Mouse (Mus musculus) ES-E14 (cell line): ENCODE measurements around the gene Bms1. TPM values are rescaled to one million over a fixed set of nuclear protein-coding genes. Genes with fewer than 3 reads are reported as not detected.

Source experiments
- DNase-seq: peaks from one replicate; pipeline ENCODE4 v3.0.0-alpha.2; 2013; ENCODE audit warnings: low read depth, low spot score
- H3K27ac ChIP-seq: 2 replicates; pipeline ENCODE4 v1.5.1; 2012; ENCODE audit warnings: low read depth, mild to moderate bottlenecking, low read length, moderate library complexity, mixed read lengths; ENCODE audit not compliant: poor library complexity, insufficient read depth, severe bottlenecking
- H3K36me3 ChIP-seq: 2 replicates; pipeline ENCODE4 v1.6.1; 2012; ENCODE audit warnings: mild to moderate bottlenecking, low read length, moderate library complexity, mixed read lengths; ENCODE audit not compliant: control insufficient read depth, poor library complexity, insufficient read depth, severe bottlenecking
- H3K4me1 ChIP-seq, 2 experiments: fragments of 150-350 bp in 1 of 2; sonication (generic) in 1 of 2; 2 replicates each; pipeline ENCODE4 v1.6.1; 2012; ENCODE audit warnings: low read length in 2 of 2, mild to moderate bottlenecking in 1 of 2, mixed read lengths in 1 of 2; ENCODE audit not compliant: control insufficient read depth in 2 of 2, insufficient read depth in 2 of 2, poor library complexity in 1 of 2
- H3K4me3 ChIP-seq, 2 experiments: fragments of 150-350 bp in 1 of 2; sonication (generic) in 1 of 2; 2 replicates each; pipeline ENCODE4 v1.5.1; 2012; ENCODE audit warnings: low read length in 2 of 2, low read depth in 1 of 2, mild to moderate bottlenecking in 1 of 2, mixed read lengths in 1 of 2; ENCODE audit not compliant: insufficient read depth in 1 of 2, poor library complexity in 1 of 2, severe bottlenecking in 1 of 2
- H3K9ac ChIP-seq: 2 replicates; pipeline ENCODE4 v1.6.1; 2012; ENCODE audit warnings: low read depth, mild to moderate bottlenecking, low read length, mixed read lengths; ENCODE audit not compliant: poor library complexity, insufficient read depth, severe bottlenecking
- H3K9me3 ChIP-seq: fragments of 150-350 bp; sonication (generic); 2 replicates; pipeline ENCODE4 v1.6.1; 2012; ENCODE audit warnings: low read depth, mild to moderate bottlenecking, low read length; ENCODE audit not compliant: control insufficient read depth, insufficient read depth
- CHD2 ChIP-seq: IDR thresholded peaks from 2 replicates; pipeline ENCODE4 v1.6.1; 2014; ENCODE audit warnings: mild to moderate bottlenecking, low read depth, low read length, inconsistent platforms
- HCFC1 ChIP-seq: IDR thresholded peaks from 2 replicates; pipeline ENCODE4 v1.6.1; 2012; ENCODE audit warnings: low read length, inconsistent platforms, borderline replicate concordance; ENCODE audit not compliant: insufficient read depth
- MAFK ChIP-seq: IDR thresholded peaks from 2 replicates; pipeline ENCODE4 v1.6.1; 2014; ENCODE audit warnings: mild to moderate bottlenecking, low read depth, low read length, inconsistent platforms; ENCODE audit not compliant: insufficient read depth
- ZC3H11A ChIP-seq: IDR thresholded peaks from 2 replicates; pipeline ENCODE4 v1.6.1; 2012; ENCODE audit warnings: low read depth, mild to moderate bottlenecking, inconsistent platforms, low read length, borderline replicate concordance
- ZNF384 ChIP-seq: IDR thresholded peaks from 2 replicates; pipeline ENCODE4 v1.6.1; 2012; ENCODE audit warnings: low read depth, low read length, inconsistent platforms
- in situ Hi-C, 2 experiments: fragments of 600-800 bp; cut with MboI; formaldehyde crosslinking; loops; one replicate each; pipeline ENCODE4 v1.15.1; 2025; ENCODE audit warnings: low sequenced_read_pairs in 2 of 2, inconsistent platforms in 1 of 2; ENCODE audit not compliant: unreplicated experiment in 2 of 2
- total RNA-seq: library from RNA; depleted of rRNA; stranded (reverse); fragments of 300-350 nt; gene quantifications from 2 replicates; pipeline ENCODE4 v1.2.3, GENCODE M21; 2012

The Bms1 gene
- total RNA-seq, 1 experiment: 77.1 TPM

DNA sequence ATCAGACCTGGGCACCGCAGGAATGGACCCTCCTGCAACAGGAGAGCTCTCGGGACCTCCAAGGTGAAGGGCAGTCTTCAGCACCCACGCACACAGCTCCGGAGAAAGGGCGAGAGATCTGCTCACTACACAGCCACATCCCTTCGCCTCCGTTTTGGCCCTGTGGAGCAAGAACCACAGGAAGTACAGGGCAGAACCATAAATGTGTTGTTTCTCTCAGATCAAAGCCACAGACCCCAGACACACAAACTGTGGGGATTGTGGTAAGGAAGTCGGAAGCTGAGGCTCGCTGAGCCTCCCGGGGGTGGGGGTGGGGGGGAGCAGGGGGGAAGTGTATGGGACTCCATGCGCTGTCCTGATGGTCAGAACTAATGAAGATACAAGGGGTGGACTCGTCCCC, 68.9 kb downstream of the Bms1 start:
- H3K36me3 ChIP-seq: no peaks in the 10 kb centered on the region
- no peak for DNase-seq
- in situ Hi-C loops: loop anchor here in 1 of 2 experiments (25.0 kb wide), 1 partner anchor 163 kb away; the partner anchor contains the start of gene Ret
- no peak for TF ChIP-seq CHD2
- no peak for TF ChIP-seq MAFK
- TF ChIP-seq HCFC1: no peak
- no peak for TF ChIP-seq ZC3H11A
- TF ChIP-seq ZNF384: no peak
- H3K4me1 ChIP-seq: no peaks in the 10 kb centered on the region
- no peak overlapping the region for H3K27ac ChIP-seq
- no peak overlapping the region; a peak in 1 of 4 replicates for H3K4me3 ChIP-seq
- H3K9me3 ChIP-seq: no peaks in the 10 kb centered on the region
- no peak overlapping the region for H3K9ac ChIP-seq

DNA sequence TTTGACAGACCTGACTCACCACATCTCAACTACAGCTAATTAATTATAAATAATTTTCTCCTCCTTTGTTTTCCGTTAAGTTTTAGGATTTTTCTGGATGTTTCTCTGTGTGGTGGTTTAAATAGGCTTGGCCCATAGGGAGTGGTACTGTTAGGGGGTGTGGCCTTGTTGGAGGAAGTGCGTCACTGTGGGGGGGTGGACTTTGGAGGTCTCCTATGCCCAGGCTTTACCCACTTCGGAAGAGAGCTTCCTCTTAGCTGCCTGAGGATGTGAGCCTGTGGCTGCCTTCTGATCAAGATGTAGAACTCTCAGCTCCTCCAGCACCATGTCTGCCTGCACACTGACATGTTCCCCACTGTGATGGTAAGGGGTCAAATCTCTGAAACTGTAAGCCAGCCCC, 71.1 kb downstream of the Bms1 start:
- no peak for DNase-seq
- Histone ChIP-seq H3K9ac (no peak overlapping the region), H3K9me3 (no peaks in the 10 kb centered on the region), H3K4me3 (no peak overlapping the region), H3K27ac (no peak overlapping the region), H3K4me1 (no peaks in the 10 kb centered on the region), H3K36me3 (no peaks in the 10 kb centered on the region)
- in situ Hi-C loops: no loop called here
- TF ChIP-seq HCFC1 (no peak), ZC3H11A (no peak)

DNA sequence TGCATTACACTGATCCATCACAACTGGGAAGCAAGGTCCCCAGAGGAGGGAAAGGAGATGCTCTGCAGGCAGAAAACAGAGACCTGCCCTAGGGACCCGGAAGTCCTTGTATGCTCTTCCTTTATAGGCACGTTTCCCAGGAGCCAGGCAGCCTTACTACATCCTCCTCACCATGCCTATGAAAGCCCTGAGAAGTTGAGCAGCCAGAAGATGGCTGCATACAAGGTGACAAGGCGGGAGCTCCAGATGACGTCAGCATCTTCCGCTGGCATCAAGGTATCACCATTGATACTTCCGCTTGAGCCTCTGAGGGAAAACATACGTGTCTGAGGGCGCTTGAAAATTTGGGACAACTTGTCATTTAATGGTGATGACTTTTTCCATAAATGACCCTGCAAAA, 72.0 kb downstream of the Bms1 start:
- TF ChIP-seq ZNF384: no peak
- in situ Hi-C loops: no loop called here
- Histone ChIP-seq H3K4me1 (no peaks in the 10 kb centered on the region), H3K9ac (no peak overlapping the region), H3K4me3 (no peak overlapping the region), H3K27ac (no peak overlapping the region), H3K9me3 (no peaks in the 10 kb centered on the region), H3K36me3 (no peaks in the 10 kb centered on the region)
- no peak for DNase-seq

DNA sequence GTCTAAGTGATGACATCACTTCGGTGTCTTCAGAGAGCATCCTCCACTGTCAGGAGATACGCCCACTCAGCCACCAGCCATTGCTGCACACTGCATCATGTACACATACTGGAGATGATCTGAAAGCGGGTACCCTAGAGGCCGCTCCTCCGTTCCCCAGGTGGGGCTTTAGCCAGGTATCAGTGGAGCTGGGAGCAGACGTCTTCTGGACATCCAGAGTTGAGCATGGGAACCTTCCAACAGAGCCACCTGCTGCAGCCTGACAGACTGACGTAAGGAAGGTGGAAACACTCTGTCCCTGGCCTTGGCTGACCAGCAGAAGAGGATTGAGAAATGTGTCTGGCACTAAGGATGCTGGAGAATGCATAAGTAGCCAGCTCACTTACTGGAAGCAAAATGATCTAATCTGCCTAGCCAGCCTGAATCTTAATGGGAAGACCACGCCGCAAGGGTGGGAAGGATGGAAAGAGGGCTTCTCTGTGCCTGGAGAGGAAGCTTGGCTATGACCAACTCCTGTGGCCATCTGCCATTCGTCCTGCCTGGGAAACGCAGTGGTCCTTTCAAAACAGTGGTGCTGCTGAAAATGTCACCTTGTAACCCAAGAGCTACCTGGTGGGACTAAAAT, 77.3 kb downstream of the Bms1 start:
- no peak for DNase-seq
- in situ Hi-C loops: no loop called here
- Histone ChIP-seq H3K9me3 (no peaks in the 10 kb centered on the region), H3K4me1 (no peaks in the 10 kb centered on the region), H3K4me3 (no peak overlapping the region), H3K9ac (no peak overlapping the region), H3K27ac (no peak overlapping the region), H3K36me3 (no peaks in the 10 kb centered on the region)
- no peak for TF ChIP-seq HCFC1
- no peak for TF ChIP-seq MAFK
- TF ChIP-seq ZC3H11A: no peak
- TF ChIP-seq CHD2: no peak
- no peak for TF ChIP-seq ZNF384

DNA sequence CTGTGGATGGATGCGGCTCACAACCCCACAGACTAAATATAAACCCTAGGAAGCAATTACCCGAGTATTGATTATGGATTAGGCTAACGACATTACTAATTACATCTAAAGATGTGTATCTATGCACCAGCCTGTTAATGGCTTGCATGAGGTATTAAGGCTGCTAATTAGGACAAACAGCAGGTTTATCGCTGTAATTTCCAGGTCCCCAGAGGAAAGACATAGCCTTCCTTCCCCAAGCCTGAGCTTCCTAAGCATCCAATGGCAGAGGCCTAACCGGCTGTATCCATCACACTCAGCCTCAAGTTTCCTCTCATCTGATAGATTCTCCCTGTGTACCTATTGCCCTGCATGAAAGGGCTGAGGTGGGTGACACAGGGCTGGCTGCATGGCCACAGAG, 81.6 kb downstream of the Bms1 start:
- no peak for DNase-seq
- Histone ChIP-seq H3K36me3 (no peaks in the 10 kb centered on the region), H3K9me3 (no peaks in the 10 kb centered on the region), H3K4me3 (no peak overlapping the region), H3K27ac (no peak overlapping the region), H3K4me1 (no peaks in the 10 kb centered on the region), H3K9ac (no peak overlapping the region)
- in situ Hi-C loops: no loop called here
- no peak for TF ChIP-seq ZC3H11A
- TF ChIP-seq ZNF384: no peak
- no peak for TF ChIP-seq CHD2
- no peak for TF ChIP-seq MAFK
- TF ChIP-seq HCFC1: no peak
